Mouse (Mus musculus) lung, postnatal 0 days (tissue): ENCODE results near the gene Clrn2. TPM values are rescaled to one million over a fixed set of nuclear protein-coding genes. Genes with fewer than 3 reads are reported as not detected.
A peak's percentile ranks its signal among the peaks of the same experiment; 100 is the strongest.

Experiments
- ATAC-seq: fragments of 200-750 bp; cut with Nextera tagmentation; 2 replicates; pipeline ENCODE4 v1.8.0; 2017; ENCODE audit warnings: moderate library complexity
- DNase-seq: peaks from one replicate; pipeline ENCODE4 v3.0.0-alpha.2; 2016; ENCODE audit warnings: low spot score
- H3K27ac ChIP-seq: fragments of 300-500 bp; sonication (generic); 2 replicates; pipeline ENCODE4 v1.5.1; 2014; ENCODE audit warnings: antibody characterized with exemption, mild to moderate bottlenecking, low read length, mixed read lengths
- H3K27me3 ChIP-seq: fragments of 300-500 bp; sonication (generic); replicated peaks from 2 replicates; pipeline ENCODE4 v1.6.1; 2014; ENCODE audit warnings: low read length, mixed read lengths; ENCODE audit not compliant: insufficient read depth
- H3K36me3 ChIP-seq: fragments of 300-500 bp; sonication (generic); 2 replicates; pipeline ENCODE4 v1.6.1; 2014; ENCODE audit warnings: low read length, mixed read lengths; ENCODE audit not compliant: insufficient read depth
- H3K4me1 ChIP-seq: fragments of 300-500 bp; sonication (generic); 2 replicates; pipeline ENCODE4 v1.6.1; 2014; ENCODE audit warnings: antibody characterized with exemption, low read depth, low read length, mixed read lengths; ENCODE audit not compliant: insufficient read depth
- H3K4me2 ChIP-seq: fragments of 300-500 bp; sonication (generic); replicated peaks from 2 replicates; pipeline ENCODE4 v1.6.1; 2014; ENCODE audit warnings: low read depth, mild to moderate bottlenecking, low read length, moderate library complexity, mixed read lengths
- H3K4me3 ChIP-seq: fragments of 300-500 bp; sonication (generic); 2 replicates; pipeline ENCODE4 v1.5.1; 2014; ENCODE audit warnings: low read depth, low read length
- H3K9ac ChIP-seq: fragments of 300-500 bp; sonication (generic); replicated peaks from 2 replicates; pipeline ENCODE4 v1.6.1; 2014; ENCODE audit warnings: low read depth, mild to moderate bottlenecking
- H3K9me3 ChIP-seq: fragments of 300-500 bp; sonication (generic); 2 replicates; pipeline ENCODE4 v1.6.1; 2016; ENCODE audit warnings: low read length, mixed read lengths
- CTCF ChIP-seq: IDR thresholded peaks from 2 replicates; pipeline ENCODE4 v1.5.1; 2016; ENCODE audit warnings: antibody characterized with exemption, mild to moderate bottlenecking
- EP300 ChIP-seq: IDR thresholded peaks from 2 replicates; pipeline ENCODE4 v1.6.1; 2016; ENCODE audit warnings: antibody characterized with exemption, mild to moderate bottlenecking, control low read depth
- WGBS: fragments of 180-500 bp; shearing (Covaris S2); extraction: QIAGEN DNeasy Blood & Tissue Kit; methylation state at CpG from one replicate; pipeline ENCODE4 v1.1.7; 2014; 5-methylcytosine and 5-hydroxymethylcytosine counted together
- polyA plus RNA-seq: library from polyadenylated mRNA; unstranded; fragments of >200 nt; fragmentation: Nextera tagmentation; extraction: Ambion mirVana; gene quantifications from 2 replicates; pipeline ENCODE4 v1.2.1, GENCODE M21; 2015

Gene Clrn2
- polyA plus RNA-seq, 1 experiment from 2014 or later: not detected

DNA sequence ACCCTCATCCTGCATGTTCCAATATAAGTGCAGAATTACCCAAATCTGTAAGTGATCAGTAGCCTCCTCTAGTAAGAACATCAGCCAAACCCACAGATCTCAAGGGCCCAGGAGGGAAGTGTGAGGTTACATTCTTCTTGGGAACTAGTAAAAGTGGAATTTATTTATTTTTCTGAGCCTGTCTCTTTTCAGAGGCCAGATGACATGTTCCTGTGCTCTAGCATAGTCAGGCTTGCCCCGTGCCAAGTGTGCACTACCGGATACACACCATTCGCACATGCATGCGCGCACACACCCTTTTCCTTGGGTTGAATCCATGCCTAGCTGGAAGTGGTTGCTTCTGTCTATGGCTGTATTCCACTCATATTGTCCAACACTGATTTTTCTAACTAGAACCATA is 22.2 kb downstream of the Clrn2 start:
- no peaks in the 10 kb centered on the region for H3K36me3 ChIP-seq
- H3K27ac ChIP-seq: no peak overlapping the region
- no peaks in the 10 kb centered on the region for H3K9me3 ChIP-seq
- 54% methylated on average over 5 of the region's 5 CpGs for WGBS
- H3K9ac ChIP-seq: no peak overlapping the region
- no peak overlapping the region for H3K4me3 ChIP-seq
- ATAC-seq: no peak
- TF ChIP-seq EP300: no peak
- no peak for TF ChIP-seq CTCF
- no peak overlapping the region for H3K4me2 ChIP-seq
- no peaks in the 10 kb centered on the region for H3K4me1 ChIP-seq
- H3K27me3 ChIP-seq: no peaks in the 10 kb centered on the region
- peak; percentile 7 for DNase-seq

DNA sequence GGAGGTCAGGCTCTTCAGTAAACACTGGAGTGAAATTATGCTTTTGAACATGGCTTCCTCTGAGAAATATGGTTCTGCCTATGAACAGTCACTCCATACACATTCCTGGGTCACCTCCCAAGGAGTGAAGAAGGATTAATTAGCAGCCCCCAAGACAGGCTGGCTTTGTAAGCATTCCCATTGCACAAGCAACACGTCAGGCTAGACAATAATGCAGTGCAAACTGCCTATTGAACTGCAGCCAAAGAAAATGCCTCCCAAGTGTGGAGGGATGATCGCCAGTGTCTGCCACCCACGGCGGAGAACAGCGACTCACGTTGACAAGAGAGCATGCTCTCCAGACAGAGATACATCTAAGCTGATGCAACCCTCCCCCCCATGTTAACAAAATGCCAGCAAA is 22.7 kb downstream of the Clrn2 start:
- TF ChIP-seq EP300: no peak
- no peak for TF ChIP-seq CTCF
- DNase-seq (peak; percentile 65), ATAC-seq (peak; percentile 56)

DNA sequence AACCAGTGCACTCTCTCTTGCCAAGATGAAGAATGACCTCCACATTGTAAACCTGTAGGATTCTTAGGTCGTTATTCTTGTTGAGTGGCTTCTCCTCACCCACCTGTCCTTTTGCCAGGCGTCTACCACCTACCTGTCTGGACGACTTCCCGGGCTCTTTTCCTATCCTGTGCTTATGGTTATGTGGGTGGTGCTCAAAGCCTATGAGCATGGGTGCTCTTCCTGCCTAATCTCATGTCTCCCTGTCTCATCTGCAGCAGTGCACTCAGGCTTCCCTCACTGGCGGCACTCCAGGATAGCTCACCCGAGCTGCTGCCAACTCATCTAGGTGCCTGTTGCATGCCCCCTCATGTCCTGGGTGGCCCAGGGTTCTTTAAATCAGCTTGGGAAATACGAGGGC is 24.1 kb downstream of the Clrn2 start:
- H3K27me3 ChIP-seq: no peaks in the 10 kb centered on the region
- no peak overlapping the region for H3K4me2 ChIP-seq
- no peaks in the 10 kb centered on the region for H3K9me3 ChIP-seq
- H3K4me1 ChIP-seq: no peaks in the 10 kb centered on the region
- H3K9ac ChIP-seq: no peak overlapping the region
- 71% methylated on average over 7 of the region's 7 CpGs for WGBS
- no peak overlapping the region for H3K27ac ChIP-seq
- ATAC-seq: no peak
- no peak for DNase-seq
- TF ChIP-seq CTCF (no peak), EP300 (no peak)
- H3K4me3 ChIP-seq: no peak overlapping the region
- no peaks in the 10 kb centered on the region for H3K36me3 ChIP-seq

More for the DNA sequence above, 22.7 kb downstream of the Clrn2 start:
- H3K36me3 ChIP-seq: no peaks in the 10 kb centered on the region
- H3K4me3 ChIP-seq: no peak overlapping the region
- H3K9ac ChIP-seq: no peak overlapping the region
- no peak overlapping the region for H3K4me2 ChIP-seq
- no peaks in the 10 kb centered on the region for H3K4me1 ChIP-seq
- no peaks in the 10 kb centered on the region for H3K27me3 ChIP-seq
- WGBS: 27% methylated on average over 6 of the region's 6 CpGs
- H3K9me3 ChIP-seq: no peaks in the 10 kb centered on the region
- H3K27ac ChIP-seq: no peak overlapping the region

DNA sequence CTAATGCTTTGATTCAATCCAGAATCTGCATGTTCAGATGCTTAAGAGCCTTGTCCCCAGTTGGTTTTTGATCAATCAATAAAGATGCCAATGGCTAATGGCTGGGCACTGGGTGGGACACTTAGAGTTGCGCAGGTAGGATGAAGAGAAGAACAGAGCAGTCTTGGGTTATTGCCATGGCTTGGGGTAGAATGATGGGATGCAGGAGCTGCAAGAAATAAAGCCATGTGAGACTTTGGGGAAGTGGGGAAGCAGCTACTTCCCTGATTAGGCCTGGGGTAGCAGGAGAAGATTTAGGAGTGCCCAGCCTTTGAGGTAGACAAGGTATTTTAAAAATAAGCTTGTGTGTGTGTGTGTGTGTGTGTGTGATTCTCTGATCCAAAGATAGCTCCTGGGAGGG is 26.5 kb downstream of the Clrn2 start:
- ATAC-seq (no peak), DNase-seq (no peak)
- 91% methylated on average over 1 of the region's 1 CpGs for WGBS
- Histone ChIP-seq H3K4me1 (no peaks in the 10 kb centered on the region), H3K9ac (no peak overlapping the region), H3K9me3 (no peaks in the 10 kb centered on the region), H3K27ac (no peak overlapping the region), H3K4me2 (no peak overlapping the region), H3K36me3 (no peaks in the 10 kb centered on the region), H3K4me3 (no peak overlapping the region), H3K27me3 (no peaks in the 10 kb centered on the region)
- TF ChIP-seq EP300 (no peak), CTCF (no peak)

DNA sequence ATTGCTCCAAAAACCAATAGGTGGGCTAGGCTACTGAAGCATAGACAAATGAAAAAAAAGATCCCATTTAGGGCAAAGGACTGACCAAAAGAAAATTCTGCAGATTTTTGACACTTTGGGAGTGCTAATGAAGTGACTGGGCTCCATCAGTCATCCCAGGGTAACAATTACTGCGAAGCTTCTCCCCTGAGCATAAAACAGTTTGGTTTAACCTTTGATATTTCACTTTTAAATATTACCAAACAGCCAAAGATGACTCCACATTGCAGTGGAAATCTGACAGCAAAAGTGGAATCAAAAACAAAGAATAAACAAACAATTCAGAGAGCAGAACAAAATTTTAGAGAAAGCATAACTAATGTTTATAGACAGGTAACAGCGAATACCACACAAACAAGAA is 27.6 kb downstream of the Clrn2 start:
- 82% methylated on average over 2 of the region's 2 CpGs for WGBS
- Histone ChIP-seq H3K9me3 (no peaks in the 10 kb centered on the region), H3K36me3 (no peaks in the 10 kb centered on the region), H3K4me2 (no peak overlapping the region), H3K4me3 (no peak overlapping the region), H3K9ac (no peak overlapping the region), H3K27ac (no peak overlapping the region), H3K27me3 (no peaks in the 10 kb centered on the region), H3K4me1 (no peaks in the 10 kb centered on the region)
- DNase-seq: no peak
- no peak for ATAC-seq
- TF ChIP-seq EP300: no peak
- no peak for TF ChIP-seq CTCF

DNA sequence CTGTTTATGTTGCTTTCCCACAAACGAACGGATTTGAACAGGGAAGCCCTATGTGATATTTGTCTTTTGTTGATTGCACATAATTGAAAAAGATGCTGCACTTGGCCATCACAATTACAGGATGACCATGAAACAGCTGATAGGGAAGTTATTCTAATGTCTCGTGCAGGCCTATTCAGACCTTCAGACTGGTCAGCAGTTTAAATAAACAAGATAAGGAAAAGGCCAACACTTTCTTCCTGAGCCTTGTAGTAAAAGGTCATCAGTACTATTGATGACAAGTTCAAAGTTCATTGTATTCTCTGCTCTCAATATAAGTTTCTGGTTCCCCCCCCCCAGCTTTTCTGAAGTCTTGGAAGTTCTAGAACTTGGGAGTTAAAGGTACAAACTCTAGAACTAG is 29.1 kb downstream of the Clrn2 start:
- DNase-seq: no peak
- no peaks in the 10 kb centered on the region for H3K9me3 ChIP-seq
- no peak overlapping the region for H3K4me2 ChIP-seq
- WGBS: 50% methylated on average over 3 of the region's 3 CpGs
- ATAC-seq: no peak
- no peaks in the 10 kb centered on the region for H3K4me1 ChIP-seq
- no peak overlapping the region for H3K4me3 ChIP-seq
- no peak overlapping the region for H3K27ac ChIP-seq
- no peaks in the 10 kb centered on the region for H3K27me3 ChIP-seq
- TF ChIP-seq EP300: 0 out of 2 replicates have a peak, but pooled peaks have one; percentile 20
- no peak for TF ChIP-seq CTCF
- no peak overlapping the region for H3K9ac ChIP-seq
- no peaks in the 10 kb centered on the region for H3K36me3 ChIP-seq

DNA sequence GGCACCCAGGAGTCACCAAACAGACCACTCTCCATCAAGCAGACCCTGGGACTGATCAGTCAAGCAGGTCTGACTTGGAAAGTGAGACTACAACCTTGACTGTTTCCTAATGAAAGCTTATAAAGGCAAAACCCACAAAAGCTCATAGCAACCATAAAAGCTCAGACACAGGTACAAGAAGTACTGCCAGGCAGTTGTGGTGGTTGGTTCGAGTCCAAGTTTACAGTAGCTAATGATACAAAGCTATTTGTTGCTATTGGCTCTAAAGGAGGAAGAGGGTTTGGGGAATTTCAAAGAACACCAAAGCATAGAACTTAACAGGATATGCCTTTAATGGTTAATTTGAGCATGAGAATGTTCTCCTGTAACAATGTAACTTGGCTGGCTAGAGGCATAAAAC is 30.1 kb downstream of the Clrn2 start:
- 81% methylated on average over 1 of the region's 1 CpGs for WGBS
- no peaks in the 10 kb centered on the region for H3K36me3 ChIP-seq
- DNase-seq (no peak), ATAC-seq (no peak)
- TF ChIP-seq CTCF: no peak
- no peak for TF ChIP-seq EP300
- H3K4me2 ChIP-seq: no peak overlapping the region
- no peak overlapping the region for H3K27ac ChIP-seq
- no peaks in the 10 kb centered on the region for H3K4me1 ChIP-seq
- no peaks in the 10 kb centered on the region for H3K9me3 ChIP-seq
- no peaks in the 10 kb centered on the region for H3K27me3 ChIP-seq
- H3K9ac ChIP-seq: no peak overlapping the region
- H3K4me3 ChIP-seq: no peak overlapping the region
